ENCODE assay signal across 1 mouse cellular context in genomic region chr11:78420263-78420889, GRCm38 (mm10).
A peak's percentile ranks its signal among the peaks of the same experiment; 100 is the strongest.
TF ChIP-seq lines count a peak whose summit lies in the region.

No protein-coding gene starts in this region.

TF ChIP-seq in CH12.LX, 34 proteins besides CTCF, POLR2A, EP300 and RAD21:
- no peak for TF ChIP-seq ZC3H11A (IDR thresholded peaks at IDR 0.05; ENCODE audit: low read depth, low read length)
- peak; percentile 73 for TF ChIP-seq USF2 (conservative IDR thresholded peaks at IDR 0.05; ENCODE audit: low read depth, low read length)
- 0 out of 2 replicates have a peak, but pooled peaks have one; percentile 22 for TF ChIP-seq MEF2A (IDR thresholded peaks at IDR 0.05; ENCODE audit: borderline replicate concordance, low read depth, low read length)
- TF ChIP-seq MAX (IDR thresholded peaks at IDR 0.05; ENCODE audit: low read length) = peak; percentile 86
- no peak for TF ChIP-seq UBTF (IDR thresholded peaks at IDR 0.05; ENCODE audit: low read depth, low read length)
- no peak for TF ChIP-seq NRF1 (IDR thresholded peaks at IDR 0.05; ENCODE audit: low read depth, low read length)
- TF ChIP-seq IRF4 (IDR thresholded peaks at IDR 0.05; ENCODE audit: low read depth, low read length) = peak; percentile 84
- TF ChIP-seq USF1 (IDR thresholded peaks at IDR 0.05; ENCODE audit: low read depth, low read length) = peak; percentile 82
- TF ChIP-seq JUN (IDR thresholded peaks at IDR 0.05; ENCODE audit: insufficient read depth, low read depth, low read length) = no peak
- no peak for TF ChIP-seq RCOR1 (conservative IDR thresholded peaks at IDR 0.05; ENCODE audit: low read depth, low read length)
- no peak for TF ChIP-seq PAX5 (IDR thresholded peaks at IDR 0.05; ENCODE audit: low read length)
- TF ChIP-seq BHLHE40 (IDR thresholded peaks at IDR 0.05; ENCODE audit: low read depth, low read length) = peak; percentile 88
TF ChIP-seq in CH12.LX: peak in this region for 6.
